Mouse (Mus musculus): ENCODE data around the gene Cc2d1a.

Cc2d1a gene

DNA sequence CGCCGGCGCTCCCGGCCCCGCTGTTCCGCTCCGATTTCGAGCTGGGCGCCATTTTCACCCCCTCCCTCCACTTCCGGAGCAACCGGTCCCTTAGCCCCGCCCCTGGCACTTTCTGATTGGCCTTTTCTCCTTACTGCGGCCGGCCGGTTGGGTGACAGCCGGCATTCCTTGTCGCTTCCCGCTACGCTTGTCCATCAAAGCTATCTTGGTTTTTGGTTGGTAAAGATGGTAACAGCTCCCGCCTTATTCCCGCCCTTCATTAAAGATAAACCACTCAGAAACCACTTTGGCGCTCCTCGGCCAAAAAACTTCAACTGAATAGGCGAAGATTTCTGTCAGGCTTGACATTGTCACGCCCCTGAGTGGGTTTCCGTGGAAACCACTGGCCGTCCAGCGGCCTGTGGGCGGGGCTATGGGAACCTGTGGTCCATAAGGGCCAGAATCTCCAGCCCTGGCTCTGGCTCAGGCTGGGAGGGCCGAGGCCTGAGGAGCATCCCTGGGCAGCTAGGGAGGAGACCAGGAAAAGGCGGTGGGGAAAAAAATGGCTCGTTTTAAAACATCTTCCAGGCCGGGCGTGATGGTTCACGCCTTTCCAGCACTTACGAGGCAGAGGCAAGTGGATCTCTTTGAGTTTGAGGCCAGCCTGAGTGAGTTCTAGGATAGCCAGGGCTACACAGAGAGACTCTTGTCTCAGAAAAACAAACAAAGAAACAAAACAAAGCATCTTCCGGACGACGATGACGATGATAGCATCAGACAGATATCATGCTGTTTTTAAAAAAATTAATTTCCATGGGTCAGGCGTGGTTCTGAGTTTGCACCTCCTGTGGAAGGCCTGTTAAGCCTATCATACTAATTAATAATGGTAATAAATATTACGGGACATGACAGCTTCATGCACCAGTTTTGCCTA lies 42.8 kb downstream of the Cc2d1a start, which contains the start of gene Dcaf15:
TSS of gene Dcaf15 (minus strand) at position 72 of the 913 bp plus-strand sequence.
- peak; percentile 99 for DNase-seq (ENCODE audit: low read depth, low spot score)

- peak; percentile 83 for DNase-seq (ENCODE audit: low read depth, low spot score)
Observed at GRCm38 (mm10) chr8:84104221-84104620, 43.5 kb downstream of the Cc2d1a start.

DNA sequence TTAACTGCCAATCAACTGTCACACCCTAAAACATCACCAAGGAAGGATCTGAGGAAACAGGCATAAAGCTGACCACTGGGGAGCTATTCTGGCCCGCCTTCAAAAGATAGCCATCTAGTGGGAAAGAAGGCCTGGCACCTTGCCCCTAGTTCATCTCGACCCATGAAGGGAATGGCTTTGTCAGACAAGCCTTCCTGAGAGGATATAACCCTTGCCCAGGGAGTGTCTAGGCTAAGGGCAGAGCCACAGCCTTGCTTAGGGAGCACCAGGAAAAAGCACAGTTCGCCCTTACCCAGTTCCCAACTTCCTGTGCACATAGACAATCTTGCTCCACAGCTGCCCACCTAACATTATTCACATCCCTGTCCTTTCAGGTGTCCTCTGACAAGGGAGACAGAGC lies 44.1 kb downstream of the Cc2d1a start:
- no peak for DNase-seq (ENCODE audit: low read depth, low spot score)

GRCm38 (mm10) chr8:84101476-84102270 lies 46.1 kb downstream of the Cc2d1a start:
- no peak for DNase-seq (ENCODE audit: low read depth, low spot score)

DNA sequence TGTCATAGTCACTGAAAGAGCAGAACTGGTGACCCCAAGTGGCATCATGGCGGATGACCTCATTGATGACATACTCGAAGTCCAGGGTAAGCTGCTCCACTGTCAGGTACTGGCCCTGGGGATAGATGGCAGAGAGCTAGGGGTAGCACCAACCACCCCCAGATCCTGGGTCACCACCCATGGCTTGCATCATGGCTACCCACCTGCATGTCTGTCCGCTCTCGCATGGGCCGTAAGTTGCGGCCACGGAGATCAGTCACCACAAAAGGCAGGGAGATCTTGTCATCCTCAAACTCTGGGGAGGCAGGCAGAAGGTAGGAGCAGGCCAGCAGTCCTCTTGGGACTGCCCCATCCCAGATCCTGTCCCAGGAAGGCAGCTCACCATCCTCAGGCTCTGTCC lies 49.4 kb downstream of the Cc2d1a start:
- no peak for DNase-seq (ENCODE audit: low read depth, low spot score)

DNA sequence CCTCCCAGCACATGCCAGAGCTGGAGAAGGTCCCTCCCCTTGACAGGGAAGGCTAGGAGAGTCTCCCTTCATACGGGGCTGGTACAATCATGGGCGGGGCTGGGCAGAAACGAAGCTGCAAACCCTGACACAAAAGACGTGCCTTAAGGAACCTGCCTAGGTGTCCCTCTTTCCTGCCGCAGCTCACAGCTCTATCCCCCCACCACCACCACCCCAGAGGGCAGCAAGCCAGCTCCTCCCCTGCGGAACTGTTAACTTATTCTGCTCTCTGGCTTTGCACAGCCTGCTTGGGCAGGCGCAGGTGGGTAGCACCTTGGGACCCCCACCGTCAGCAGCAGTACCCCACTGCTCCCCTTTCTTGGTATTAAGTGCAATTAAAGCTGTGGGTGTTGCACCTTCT lies 51.7 kb downstream of the Cc2d1a start:
- DNase-seq (ENCODE audit: low read depth, low spot score): no peak

DNA sequence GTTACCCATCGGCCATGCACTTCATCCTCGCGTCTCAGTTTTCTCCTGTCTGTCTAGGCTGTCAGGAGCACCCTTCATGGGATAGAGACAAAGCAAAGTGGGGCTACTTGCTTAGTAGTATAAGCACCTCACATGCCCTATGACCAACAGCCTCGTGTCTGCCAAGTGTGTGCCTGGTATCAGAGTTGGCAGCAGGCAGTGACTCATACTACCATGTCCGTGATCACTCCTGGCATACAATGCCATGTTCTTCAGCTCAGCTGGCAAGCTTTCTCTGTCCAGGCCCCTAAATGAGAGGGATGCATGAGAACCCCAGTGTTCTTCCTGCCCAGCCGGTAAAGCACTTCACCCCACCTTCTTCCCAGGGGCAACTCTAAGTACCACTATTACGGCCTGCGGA lies 57.2 kb downstream of the Cc2d1a start:
- no peak for DNase-seq (ENCODE audit: low read depth, low spot score)

DNA sequence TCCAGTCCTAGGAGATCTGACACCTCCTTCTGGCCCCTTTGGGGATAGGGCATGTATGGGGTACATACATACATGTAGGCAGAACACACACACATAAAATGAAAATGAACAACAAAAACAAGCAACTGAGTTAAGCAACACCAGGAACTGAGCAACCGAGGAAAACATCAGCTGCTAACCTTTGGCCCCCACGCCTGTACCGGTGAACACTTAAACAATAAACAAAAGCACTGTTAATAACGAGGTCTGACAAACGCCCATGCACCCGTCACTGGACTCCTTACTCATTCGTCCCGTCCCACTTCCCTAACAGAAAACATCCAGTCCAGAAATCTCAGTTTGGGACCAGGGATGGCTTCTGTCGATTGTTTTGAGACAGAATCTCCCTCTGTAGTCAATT lies 58.5 kb downstream of the Cc2d1a start:
- no peak for DNase-seq (ENCODE audit: low read depth, low spot score)

GRCm38 (mm10) chr8:84087821-84088220 lies 59.9 kb downstream of the Cc2d1a start:
- DNase-seq (ENCODE audit: low read depth, low spot score): no peak

- no peak for DNase-seq (ENCODE audit: low read depth, low spot score)
Observed at GRCm38 (mm10) chr8:84087156-84087555, 60.6 kb downstream of the Cc2d1a start.

- DNase-seq (ENCODE audit: low read depth, low spot score): no peak
Observed at GRCm38 (mm10) chr8:84084341-84085115, 63.2 kb downstream of the Cc2d1a start.

GRCm38 (mm10) chr8:84083829-84084241 lies 63.9 kb downstream of the Cc2d1a start:
- peak; percentile 49 for DNase-seq (ENCODE audit: low read depth, low spot score)

Measured in mesoderm, embryonic 11.5 days (tissue).